Mouse (Mus musculus): ENCODE measurements around the gene Specc1. TPM values are rescaled to one million over a fixed set of nuclear protein-coding genes. Genes with fewer than 3 reads are reported as not detected.

The Specc1 gene
- total and polyA plus RNA-seq, 3 experiments, result 2.5 to 5.8 TPM; not detected in 1

GRCm38 (mm10) chr11:61949315-61949714 is 7.2 kb upstream of the Specc1 start:
- Histone ChIP-seq H3K4me3 (ENCODE audit: control insufficient read depth in 1 of 2, insufficient read depth in 1 of 2, low read depth in 2 of 2, low read length in 2 of 2) (no peak overlapping the region), H3K9ac (ENCODE audit: control insufficient read depth, low read depth, low read length, poor library complexity, severe bottlenecking) (no peak overlapping the region), H3K79me2 (ENCODE audit: control insufficient read depth, insufficient read depth, low read length, poor library complexity) (no peaks in the 10 kb centered on the region; the same call in 1 of the 2 replicates), H3K27ac (ENCODE audit: control insufficient read depth, low read depth, low read length) (no peak overlapping the region), H3K36me3 (ENCODE audit: control insufficient read depth in 1 of 2, insufficient read depth in 2 of 2, low read length in 2 of 2) (peaks cover 0 to 30% of the 10 kb centered on the region in 2 experiments; a peak in 2 of 4 replicates), H3K27me3 (ENCODE audit: control insufficient read depth in 1 of 2, insufficient read depth in 2 of 2, low read length in 2 of 2) (no peaks in the 10 kb centered on the region), H3K4me1 (ENCODE audit: control insufficient read depth in 1 of 2, insufficient read depth in 2 of 2, low read length in 2 of 2) (peaks cover 16 to 24% of the 10 kb centered on the region in 2 experiments), H3K9me3 (replicated peaks; ENCODE audit: insufficient read depth, low read length) (no peaks in the 10 kb centered on the region)
- peak; percentile 71 for DNase-seq (ENCODE audit: low read depth, low spot score)
- TF ChIP-seq SMC3 (IDR thresholded peaks at IDR 0.05; ENCODE audit: low read depth, low read length) (peak; percentile 65), ZC3H11A (IDR thresholded peaks at IDR 0.05; ENCODE audit: low read depth, low read length) (peak; percentile 44), ELF1 (IDR thresholded peaks at IDR 0.05; ENCODE audit: low read depth, low read length) (no peak), CHD2 (IDR thresholded peaks at IDR 0.05; ENCODE audit: low read length) (peak; percentile 40; the same call in 1 of the 2 replicates), TAL1 (IDR thresholded peaks at IDR 0.05; ENCODE audit: low read length) (no peak), MXI1 (IDR thresholded peaks at IDR 0.05; ENCODE audit: low read depth, low read length) (no peak), UBTF (IDR thresholded peaks at IDR 0.05; ENCODE audit: borderline replicate concordance, insufficient read depth, low read depth, low read length) (no peak), ZNF384 (IDR thresholded peaks at IDR 0.05; ENCODE audit: low read depth, low read length) (0 out of 2 replicates have a peak, but pooled peaks have one; percentile 9), KAT2A (conservative IDR thresholded peaks at IDR 0.05; ENCODE audit: low read depth, low read length) (no peak), MAZ (IDR thresholded peaks at IDR 0.05; ENCODE audit: low read depth, low read length) (0 out of 2 replicates have a peak, but pooled peaks have one; percentile 16), CTCF (IDR thresholded peaks at IDR 0.05 in 2 of 3, conservative IDR thresholded peaks at IDR 0.05 in 1 of 3; ENCODE audit: control insufficient read depth in 1 of 3, insufficient read depth in 1 of 3, low read depth in 2 of 3, low read length in 3 of 3, poor library complexity in 1 of 3, severe bottlenecking in 1 of 3) (peak; percentile 50 to 71 (median 66)), HCFC1 (IDR thresholded peaks at IDR 0.05; ENCODE audit: low read depth, low read length) (no peak), RAD21 (IDR thresholded peaks at IDR 0.05; ENCODE audit: low read depth, low read length) (peak; percentile 68)

- H3K4me3 ChIP-seq (ENCODE audit: control insufficient read depth in 1 of 2, insufficient read depth in 1 of 2, low read depth in 2 of 2, low read length in 2 of 2), result peak overlapping the region in 1 of 2 experiments; percentile 11; a peak in 1 of 4 replicates
- H3K79me2 ChIP-seq (ENCODE audit: control insufficient read depth, insufficient read depth, low read length, poor library complexity), result no peaks in the 10 kb centered on the region; the same call in 1 of the 2 replicates
- peak overlapping the region; percentile 50 for H3K9ac ChIP-seq (ENCODE audit: control insufficient read depth, low read depth, low read length, poor library complexity, severe bottlenecking)
- DNase-seq (ENCODE audit: low read depth, low spot score), result peak; percentile 94
- H3K4me1 ChIP-seq (ENCODE audit: control insufficient read depth in 1 of 2, insufficient read depth in 2 of 2, low read length in 2 of 2), result peaks cover 16 to 18% of the 10 kb centered on the region in 2 experiments
- no peaks in the 10 kb centered on the region for H3K27me3 ChIP-seq (ENCODE audit: control insufficient read depth in 1 of 2, insufficient read depth in 2 of 2, low read length in 2 of 2)
- no peak overlapping the region for H3K27ac ChIP-seq (ENCODE audit: control insufficient read depth, low read depth, low read length)
- peaks cover 0 to 27% of the 10 kb centered on the region in 2 experiments; a peak in 2 of 4 replicates for H3K36me3 ChIP-seq (ENCODE audit: control insufficient read depth in 1 of 2, insufficient read depth in 2 of 2, low read length in 2 of 2)
- H3K9me3 ChIP-seq (replicated peaks; ENCODE audit: insufficient read depth, low read length), result no peaks in the 10 kb centered on the region
- TF ChIP-seq BHLHE40 (IDR thresholded peaks at IDR 0.05; ENCODE audit: borderline replicate concordance, low read depth, low read length) (0 out of 2 replicates have a peak, but pooled peaks have one; percentile 13), CTCF (IDR thresholded peaks at IDR 0.05 in 2 of 3, conservative IDR thresholded peaks at IDR 0.05 in 1 of 3; ENCODE audit: control insufficient read depth in 1 of 3, insufficient read depth in 1 of 3, low read depth in 2 of 3, low read length in 3 of 3, poor library complexity in 1 of 3, severe bottlenecking in 1 of 3) (peak in 2 of 3 experiments; percentile 95 to 100), ZNF384 (IDR thresholded peaks at IDR 0.05; ENCODE audit: low read depth, low read length) (peak; percentile 50; the same call in 1 of the 2 replicates), HCFC1 (IDR thresholded peaks at IDR 0.05; ENCODE audit: low read depth, low read length) (no peak), EP300 (IDR thresholded peaks at IDR 0.05; ENCODE audit: low read depth in 1 of 2, low read length in 2 of 2) (no peak), ZMIZ1 (IDR thresholded peaks at IDR 0.05; ENCODE audit: low read depth, low read length) (no peak), TBP (IDR thresholded peaks at IDR 0.05; ENCODE audit: low read depth, low read length) (0 out of 2 replicates have a peak, but pooled peaks have one; percentile 15), UBTF (IDR thresholded peaks at IDR 0.05; ENCODE audit: borderline replicate concordance, insufficient read depth, low read depth, low read length) (no peak), POLR2A (IDR thresholded peaks at IDR 0.05; ENCODE audit: control insufficient read depth in 1 of 2, insufficient read depth in 1 of 2, low read depth in 1 of 2, low read length in 2 of 2, poor library complexity in 1 of 2) (no peak), POLR2AphosphoS5 (IDR thresholded peaks at IDR 0.05; ENCODE audit: borderline replicate concordance, low read depth, low read length) (no peak), MYB (IDR thresholded peaks at IDR 0.05; ENCODE audit: low read depth, low read length) (no peak), POLR2AphosphoS2 (IDR thresholded peaks at IDR 0.05; ENCODE audit: low read length) (no peak), SMC3 (IDR thresholded peaks at IDR 0.05; ENCODE audit: low read depth, low read length) (peak; percentile 96), MXI1 (IDR thresholded peaks at IDR 0.05; ENCODE audit: low read depth, low read length) (peak; percentile 56; the same call in 1 of the 2 replicates), CHD1 (IDR thresholded peaks at IDR 0.05; ENCODE audit: low read depth, low read length) (no peak), ETS1 (IDR thresholded peaks at IDR 0.05; ENCODE audit: low read depth, low read length) (no peak), JUND (IDR thresholded peaks at IDR 0.05; ENCODE audit: low read depth, low read length) (peak; percentile 59; the same call in 1 of the 2 replicates), RAD21 (IDR thresholded peaks at IDR 0.05; ENCODE audit: low read depth, low read length) (peak; percentile 99), CHD2 (IDR thresholded peaks at IDR 0.05; ENCODE audit: low read length) (no peak), USF2 (IDR thresholded peaks at IDR 0.05; ENCODE audit: borderline replicate concordance in 1 of 2, insufficient read depth in 1 of 2, low read depth in 1 of 2, low read length in 2 of 2) (no peak), E2F4 (IDR thresholded peaks at IDR 0.05; ENCODE audit: borderline replicate concordance, low read depth, low read length) (no peak), KAT2A (conservative IDR thresholded peaks at IDR 0.05; ENCODE audit: low read depth, low read length) (no peak), ELF1 (IDR thresholded peaks at IDR 0.05; ENCODE audit: low read depth, low read length) (peak; percentile 30; the same call in 1 of the 2 replicates), SIN3A (IDR thresholded peaks at IDR 0.05; ENCODE audit: low read length) (peak; percentile 80), ZC3H11A (IDR thresholded peaks at IDR 0.05; ENCODE audit: low read depth, low read length) (peak; percentile 97), MAZ (IDR thresholded peaks at IDR 0.05; ENCODE audit: low read depth, low read length) (0 out of 2 replicates have a peak, but pooled peaks have one; percentile 54)
These were observed 5.9 kb upstream of the Specc1 start for GRCm38 (mm10) chr11:61950632-61951031.
